Mouse (Mus musculus) G1E (cell line): ENCODE results near the gene Ralgapa1.

Source experiments
- CTCF ChIP-seq: IDR thresholded peaks from 2 replicates; pipeline ENCODE4 v1.5.1; 2012; ENCODE audit warnings: low read depth, low read length, inconsistent platforms, mixed read lengths
- GATA1 ChIP-seq: IDR thresholded peaks from 2 replicates; pipeline ENCODE4 v1.6.1; 2012; ENCODE audit warnings: borderline replicate concordance, low read length, inconsistent platforms, mixed read lengths
- GATA2 ChIP-seq: IDR thresholded peaks from 2 replicates; pipeline ENCODE4 v1.6.1; 2012; ENCODE audit warnings: low read depth, low read length, inconsistent platforms, borderline replicate concordance
- TAL1 ChIP-seq: conservative IDR thresholded peaks from 2 replicates; pipeline ENCODE4 v1.6.1; 2012; ENCODE audit warnings: low read depth, low read length, inconsistent platforms, mixed read lengths

DNA sequence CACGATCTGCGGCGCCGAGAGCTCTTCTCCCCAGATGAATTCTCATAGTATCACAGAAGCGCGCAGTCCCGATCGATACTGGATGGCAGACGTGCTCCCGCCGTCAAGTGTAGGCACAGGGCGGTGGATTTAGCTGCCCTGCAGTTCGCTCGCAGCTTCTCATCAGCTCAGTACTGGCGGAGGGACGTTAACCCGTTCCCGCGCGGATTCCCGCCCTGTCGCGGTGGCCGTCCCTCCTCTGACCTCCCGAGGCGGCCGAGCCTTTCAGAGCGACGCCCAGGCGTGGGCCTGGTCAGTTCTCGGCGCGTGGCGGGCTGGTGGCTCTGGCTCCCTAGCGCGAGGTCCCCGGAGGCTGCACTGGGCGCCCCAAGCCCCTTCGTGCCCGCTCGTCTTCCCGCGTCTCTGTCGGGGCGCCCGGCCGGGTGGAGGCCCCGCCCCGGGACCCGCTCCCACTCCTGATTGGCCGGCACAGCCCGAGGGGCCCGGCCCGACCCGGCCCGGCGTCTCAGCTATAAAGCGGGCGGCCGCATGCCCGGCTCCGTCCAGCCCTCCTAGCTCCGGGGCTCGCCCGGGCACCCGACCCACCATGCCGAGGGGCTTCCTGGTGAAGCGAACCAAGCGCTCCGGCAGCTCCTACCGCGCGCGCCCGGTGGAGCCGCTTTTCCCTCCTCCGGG lies 221.9 kb downstream of the Ralgapa1 start, which contains the start of gene Insm2:
- TF ChIP-seq CTCF (no peak), TAL1 (no peak), GATA1 (no peak), GATA2 (no peak)
